Mouse (Mus musculus): ENCODE results near the gene Gm11596. TPM values are rescaled to one million over a fixed set of nuclear protein-coding genes. Genes with fewer than 3 reads are reported as not detected.
"Not testable (repeated sequence)": the region's sequence is repeated elsewhere in the genome, so short reads cannot be mapped to it uniquely, and the experiment has no call there.

Gm11596 gene
- polyA plus RNA-seq (2016; fragmentation: Nextera tagmentation; extraction: Ambion mirVana) = not detected in 2 replicates

DNA sequence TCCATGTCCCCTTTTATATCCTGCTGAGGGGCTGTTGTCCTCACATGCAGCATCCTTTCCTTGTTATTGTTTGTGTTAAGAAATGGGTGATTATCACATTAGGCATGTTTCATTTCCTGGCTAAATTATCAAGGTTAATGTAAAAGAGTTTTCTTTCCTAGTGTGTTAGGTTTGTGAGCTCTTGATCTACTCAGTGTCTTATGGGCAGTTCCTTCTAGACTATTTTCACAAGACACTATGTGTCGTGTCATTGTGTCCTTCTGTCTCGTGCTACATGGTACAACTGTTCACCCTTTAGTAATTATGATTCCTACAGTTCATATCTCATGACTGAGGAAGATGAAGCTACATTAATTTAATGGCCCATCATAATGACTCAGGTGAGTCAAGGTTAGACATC lies at the start of gene Gm11596:
Gene Gm11596 (minus strand): TSS at position 101 of the 400 bp plus-strand sequence.
- H3K4me3 ChIP-seq = no peak within 1 kb of the TSS
- no peaks in the 10 kb centered on the region for H3K27me3 ChIP-seq (ENCODE audit: low read depth, poor library complexity, severe bottlenecking)
- WGBS = 89% methylated on average over 2 of the region's 2 CpGs
- H3K4me1 ChIP-seq = no peaks in the 10 kb centered on the region
- no peaks in the 10 kb centered on the region for H3K36me3 ChIP-seq
- H3K9me3 ChIP-seq (replicated peaks) = no peaks in the 10 kb centered on the region
- no peak within 1 kb of the TSS for H3K27ac ChIP-seq (replicated peaks)
- DNase-seq (ENCODE audit: low spot score) = no peak

DNA sequence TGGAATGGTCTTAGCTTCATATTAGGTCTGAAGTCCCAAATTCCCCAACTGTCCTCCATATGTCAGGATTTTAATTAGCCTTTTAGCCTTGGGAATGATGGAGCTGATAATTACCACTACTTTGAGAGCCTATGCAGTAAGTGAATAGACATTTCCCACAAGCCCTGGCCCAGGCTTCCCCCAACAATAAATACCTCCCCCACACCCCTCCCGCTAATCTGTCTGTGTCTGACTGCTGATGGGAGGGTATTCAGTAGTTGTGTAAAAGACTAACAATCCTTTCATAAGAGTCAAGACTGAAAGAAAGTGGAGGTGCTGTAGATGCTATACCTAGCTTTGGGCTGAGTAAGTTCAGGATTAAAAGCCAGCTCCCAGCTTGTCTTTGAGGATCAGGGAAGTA lies 48.9 kb upstream of the Gm11596 start:
- Histone ChIP-seq H3K4me1 (peaks cover 4% of the 10 kb centered on the region; the same call in 1 of the 2 replicates), H3K4me3 (no peak overlapping the region), H3K36me3 (no peaks in the 10 kb centered on the region), H3K9me3 (replicated peaks) (no peaks in the 10 kb centered on the region), H3K27ac (replicated peaks) (no peak overlapping the region), H3K27me3 (ENCODE audit: low read depth, poor library complexity, severe bottlenecking) (no peaks in the 10 kb centered on the region)
- no peak for DNase-seq (ENCODE audit: low spot score)
- WGBS = 79% methylated on average over 1 of the region's 1 CpGs

DNA sequence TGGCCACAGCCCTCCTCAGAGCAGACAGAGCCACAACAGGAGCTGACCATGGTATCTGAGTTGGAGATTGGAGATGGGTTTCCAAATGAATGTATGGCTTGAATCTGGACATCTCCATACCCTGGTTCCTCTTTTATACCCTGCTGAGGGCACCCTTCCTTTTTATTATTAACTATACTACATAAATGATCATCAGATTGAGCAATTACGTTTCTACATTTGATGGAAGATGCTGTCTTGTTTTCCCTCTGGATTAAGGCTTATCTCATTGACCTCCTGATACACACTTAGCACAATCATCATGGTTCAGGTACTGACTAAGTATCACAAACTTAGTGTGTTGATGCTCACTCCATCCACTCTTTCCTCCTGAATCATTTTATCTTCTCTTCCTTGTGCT lies 44.7 kb upstream of the Gm11596 start, which contains the start of gene 2300003K06Rik:
Gene 2300003K06Rik (minus strand): TSS at position 101 of the 400 bp plus-strand sequence.
- no peaks in the 10 kb centered on the region for H3K9me3 ChIP-seq (replicated peaks)
- no peak for DNase-seq (ENCODE audit: low spot score)
- H3K4me1 ChIP-seq = peaks cover 4% of the 10 kb centered on the region; the same call in 1 of the 2 replicates
- H3K4me3 ChIP-seq = no peak within 1 kb of the TSS
- no peaks in the 10 kb centered on the region for H3K27me3 ChIP-seq (ENCODE audit: low read depth, poor library complexity, severe bottlenecking)
- H3K36me3 ChIP-seq = no peaks in the 10 kb centered on the region
- H3K27ac ChIP-seq (replicated peaks) = no peak within 1 kb of the TSS
- WGBS = 94% methylated on average over 1 of the region's 1 CpGs

DNA sequence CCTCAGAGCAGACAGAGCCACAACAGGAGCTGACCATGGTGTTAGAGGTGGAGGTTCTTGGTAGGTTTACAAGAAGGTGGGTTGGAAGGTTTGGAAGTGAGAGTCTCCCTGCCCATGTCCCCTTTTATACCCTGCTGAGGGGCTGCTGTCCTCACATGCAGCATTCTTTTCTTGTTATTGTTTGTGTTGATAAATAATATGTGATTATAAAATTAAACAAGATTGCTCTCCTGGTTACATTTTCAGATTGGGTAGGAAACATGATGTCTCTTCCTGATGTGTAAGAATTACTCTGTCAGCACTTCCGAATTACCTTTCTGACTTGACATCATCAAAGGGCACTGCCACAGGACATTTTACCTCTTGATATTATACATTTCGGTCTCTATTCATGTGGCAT lies 22.3 kb upstream of the Gm11596 start, which contains the start of gene Gm11564:
Gene Gm11564 (minus strand): TSS at position 101 of the 400 bp plus-strand sequence.
- H3K4me1 ChIP-seq; H3K4me3 ChIP-seq; H3K36me3 ChIP-seq; DNase-seq (ENCODE audit: low spot score); H3K9me3 ChIP-seq (replicated peaks); H3K27me3 ChIP-seq (ENCODE audit: low read depth, poor library complexity, severe bottlenecking): not testable (repeated sequence)
- 91% methylated on average over 2 of the region's 2 CpGs for WGBS
- H3K27ac ChIP-seq (replicated peaks) = peak within 1 kb of the TSS; percentile 66

DNA sequence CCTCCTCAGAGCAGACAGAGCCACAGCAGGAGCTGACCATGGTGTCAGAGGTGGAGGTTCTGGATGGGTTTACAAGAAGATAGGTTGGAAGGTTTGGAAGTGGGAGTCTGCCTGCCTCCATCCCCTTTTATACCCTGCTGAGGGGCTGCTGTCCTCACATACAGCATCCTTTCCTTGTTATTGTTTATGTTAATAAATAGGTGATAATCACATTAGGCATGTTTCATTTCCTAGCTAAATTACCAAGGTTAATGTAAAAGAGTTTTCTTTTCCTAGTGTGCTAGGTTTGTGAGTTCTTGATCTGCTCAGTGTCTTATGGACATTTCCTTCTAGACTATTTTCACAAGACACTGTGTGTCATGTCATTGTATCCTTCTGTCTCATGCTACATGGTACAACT lies 16.5 kb upstream of the Gm11596 start, which contains the start of gene Krtap4-13:
Gene Krtap4-13 (minus strand): TSS at position 101 of the 400 bp plus-strand sequence.
- H3K36me3 ChIP-seq; H3K27me3 ChIP-seq (ENCODE audit: low read depth, poor library complexity, severe bottlenecking); H3K9me3 ChIP-seq (replicated peaks); H3K27ac ChIP-seq (replicated peaks); DNase-seq (ENCODE audit: low spot score); H3K4me3 ChIP-seq; H3K4me1 ChIP-seq: not testable (repeated sequence)

DNA sequence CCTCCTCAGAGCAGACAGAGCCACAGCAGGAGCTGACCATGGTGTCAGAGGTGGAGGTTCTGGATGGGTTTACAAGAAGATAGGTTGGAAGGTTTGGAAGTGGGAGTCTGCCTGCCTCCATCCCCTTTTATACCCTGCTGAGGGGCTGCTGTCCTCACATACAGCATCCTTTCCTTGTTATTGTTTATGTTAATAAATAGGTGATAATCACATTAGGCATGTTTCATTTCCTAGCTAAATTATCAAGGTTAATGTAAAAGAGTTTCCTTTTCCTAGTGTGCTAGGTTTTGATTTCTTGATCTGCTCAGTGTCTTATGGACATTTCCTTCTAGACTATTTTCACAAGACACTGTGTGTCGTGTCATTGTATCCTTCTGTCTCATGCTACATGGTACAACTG lies 11.1 kb upstream of the Gm11596 start, which contains the start of gene Gm11554:
Gene Gm11554 (minus strand): TSS at position 101 of the 400 bp plus-strand sequence.
- H3K27me3 ChIP-seq (ENCODE audit: low read depth, poor library complexity, severe bottlenecking); H3K9me3 ChIP-seq (replicated peaks); H3K4me1 ChIP-seq; H3K4me3 ChIP-seq; DNase-seq (ENCODE audit: low spot score); H3K27ac ChIP-seq (replicated peaks); H3K36me3 ChIP-seq: not testable (repeated sequence)
- WGBS = no CpG with 5 or more reads among the region's 1 CpGs

DNA sequence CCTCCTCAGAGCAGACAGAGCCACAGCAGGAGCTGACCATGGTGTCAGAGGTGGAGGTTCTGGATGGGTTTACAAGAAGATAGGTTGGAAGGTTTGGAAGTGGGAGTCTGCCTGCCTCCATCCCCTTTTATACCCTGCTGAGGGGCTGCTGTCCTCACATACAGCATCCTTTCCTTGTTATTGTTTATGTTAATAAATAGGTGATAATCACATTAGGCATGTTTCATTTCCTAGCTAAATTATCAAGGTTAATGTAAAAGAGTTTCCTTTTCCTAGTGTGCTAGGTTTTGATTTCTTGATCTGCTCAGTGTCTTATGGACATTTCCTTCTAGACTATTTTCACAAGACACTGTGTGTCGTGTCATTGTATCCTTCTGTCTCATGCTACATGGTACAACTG lies 5.6 kb upstream of the Gm11596 start, which contains the start of gene Gm11569:
Gene Gm11569 (minus strand): TSS at position 101 of the 400 bp plus-strand sequence.
- H3K27me3 ChIP-seq (ENCODE audit: low read depth, poor library complexity, severe bottlenecking); H3K36me3 ChIP-seq; H3K4me3 ChIP-seq; H3K4me1 ChIP-seq; H3K9me3 ChIP-seq (replicated peaks); H3K27ac ChIP-seq (replicated peaks); DNase-seq (ENCODE audit: low spot score): not testable (repeated sequence)
- no CpG with 5 or more reads among the region's 1 CpGs for WGBS

DNA sequence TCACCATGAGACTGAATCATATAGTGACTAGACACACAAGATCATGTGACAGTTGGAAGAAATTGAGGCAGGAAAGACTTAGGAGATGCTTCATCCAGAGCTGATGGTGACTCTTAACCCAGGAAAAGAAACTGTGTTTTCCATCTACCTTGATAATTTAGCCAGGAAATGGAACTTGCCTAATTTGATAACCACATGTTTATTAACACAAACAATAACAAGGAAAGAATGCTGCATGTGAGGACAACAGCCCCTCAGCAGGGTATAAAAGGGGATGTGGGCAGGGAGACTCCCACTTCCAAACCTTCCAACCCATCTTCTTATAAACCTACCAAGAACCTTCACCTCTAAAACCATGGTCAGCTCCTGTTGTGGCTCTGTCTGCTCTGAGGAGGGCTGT lies 8.4 kb downstream of the Gm11596 start, which contains the start of gene Krtap4-9:
Gene Krtap4-9 (plus strand): TSS at position 301 of the 400 bp plus-strand sequence.
- H3K27ac ChIP-seq (replicated peaks) = 0 out of 2 replicates have a peak within 1 kb of the TSS, but pooled peaks have one; percentile 13
- DNase-seq (ENCODE audit: low spot score); H3K9me3 ChIP-seq (replicated peaks); H3K36me3 ChIP-seq; H3K4me3 ChIP-seq; H3K4me1 ChIP-seq; H3K27me3 ChIP-seq (ENCODE audit: low read depth, poor library complexity, severe bottlenecking): not testable (repeated sequence)

DNA sequence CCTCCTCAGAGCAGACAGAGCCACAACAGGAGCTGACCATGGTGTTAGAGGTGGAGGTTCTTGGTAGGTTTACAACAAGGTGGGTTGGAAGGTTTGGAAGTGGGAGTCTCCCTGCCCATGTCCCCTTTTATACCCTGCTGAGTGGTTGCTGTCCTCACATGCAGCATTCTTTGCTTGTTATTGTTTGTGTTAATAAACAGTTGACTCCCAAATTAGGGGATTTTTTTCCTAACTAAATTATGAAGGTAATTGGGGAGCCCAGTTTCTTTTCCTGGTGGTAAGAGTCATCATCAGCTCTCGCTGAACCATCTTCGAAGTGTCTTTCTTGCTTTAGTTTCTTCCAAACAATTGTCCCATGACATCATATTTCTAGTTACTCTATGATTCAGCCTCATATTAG lies 12.7 kb downstream of the Gm11596 start, which contains the start of gene Krtap4-8:
Gene Krtap4-8 (minus strand): TSS at position 101 of the 400 bp plus-strand sequence.
- DNase-seq (ENCODE audit: low spot score) = no peak
- Histone ChIP-seq H3K9me3 (replicated peaks) (no peaks in the 10 kb centered on the region), H3K4me3 (no peak within 1 kb of the TSS), H3K27me3 (ENCODE audit: low read depth, poor library complexity, severe bottlenecking) (no peaks in the 10 kb centered on the region), H3K27ac (replicated peaks) (no peak within 1 kb of the TSS), H3K36me3 (no peaks in the 10 kb centered on the region), H3K4me1 (peaks cover 14% of the 10 kb centered on the region)
- 94% methylated on average over 2 of the region's 2 CpGs for WGBS

DNA sequence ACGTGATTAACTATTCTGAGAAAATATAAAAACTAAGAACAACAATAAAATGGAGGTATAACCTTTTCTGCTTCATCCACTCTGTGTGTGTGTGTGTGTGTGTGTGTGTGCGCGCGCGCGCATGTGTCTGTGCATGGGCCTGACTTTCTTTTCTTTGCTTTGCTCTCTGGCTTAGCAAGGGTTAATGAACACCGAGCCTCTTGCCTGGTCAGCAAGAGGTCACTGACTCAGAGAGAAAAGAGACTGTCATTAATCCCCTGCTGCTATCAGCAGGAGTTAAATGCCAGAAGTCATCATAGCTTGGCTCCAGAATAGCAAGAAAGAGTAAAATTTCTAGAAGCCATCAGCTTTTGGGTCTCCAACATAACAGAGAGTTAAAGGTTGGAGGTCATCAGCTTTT lies 14.9 kb downstream of the Gm11596 start:
- Histone ChIP-seq H3K27ac (replicated peaks) (no peak overlapping the region), H3K9me3 (replicated peaks) (no peaks in the 10 kb centered on the region), H3K27me3 (ENCODE audit: low read depth, poor library complexity, severe bottlenecking) (no peaks in the 10 kb centered on the region), H3K4me3 (no peak overlapping the region), H3K4me1 (peaks cover 14% of the 10 kb centered on the region), H3K36me3 (no peaks in the 10 kb centered on the region)
- DNase-seq (ENCODE audit: low spot score) = peak; percentile 31
- WGBS = 56% methylated on average over 7 of the region's 7 CpGs

DNA sequence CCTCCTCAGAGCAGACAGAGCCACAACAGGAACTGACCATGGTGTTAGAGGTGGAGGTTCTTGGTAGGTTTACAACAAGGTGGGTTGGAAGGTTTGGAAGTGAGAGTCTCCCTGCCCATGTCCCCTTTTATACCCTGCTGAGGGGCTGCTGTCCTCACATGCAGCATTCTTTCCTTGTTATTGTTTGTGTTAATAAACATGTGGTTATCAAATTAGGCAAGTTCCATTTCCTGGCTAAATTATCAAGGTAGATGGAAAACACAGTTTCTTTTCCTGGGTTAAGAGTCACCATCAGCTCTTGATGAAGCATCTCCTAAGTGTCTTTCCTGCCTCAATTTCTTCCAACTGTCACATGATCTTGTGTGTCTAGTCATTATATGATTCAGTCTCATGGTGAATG lies 20.5 kb downstream of the Gm11596 start, which contains the start of gene Gm11595:
Gene Gm11595 (minus strand): TSS at position 101 of the 400 bp plus-strand sequence.
- not testable (repeated sequence) for H3K27ac ChIP-seq (replicated peaks)

DNA sequence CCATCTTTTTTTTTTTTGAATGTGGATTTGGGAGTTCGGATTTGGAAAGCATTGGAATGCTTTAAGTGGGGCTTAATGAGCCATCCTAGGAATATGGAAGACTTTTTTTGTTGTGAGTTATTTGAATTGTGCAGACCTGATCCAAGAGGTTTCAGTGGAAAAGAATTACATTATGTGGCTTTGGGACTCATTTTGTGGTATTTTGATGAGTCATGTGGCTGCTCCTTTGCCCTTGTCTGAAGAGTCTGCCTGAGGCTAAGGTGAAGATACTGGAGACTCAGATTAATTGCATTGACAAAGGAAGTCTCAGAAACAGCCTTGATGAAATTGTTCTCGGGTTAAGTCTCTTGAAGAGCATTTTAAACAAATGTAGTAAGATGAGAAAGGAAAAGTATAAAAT lies 24.9 kb downstream of the Gm11596 start:
- no peak overlapping the region for H3K27ac ChIP-seq (replicated peaks)

More for the DNA sequence above, 20.5 kb downstream of the Gm11596 start, which contains the start of gene Gm11595:
- H3K4me3 ChIP-seq; H3K9me3 ChIP-seq (replicated peaks); DNase-seq (ENCODE audit: low spot score); H3K27me3 ChIP-seq (ENCODE audit: low read depth, poor library complexity, severe bottlenecking); H3K36me3 ChIP-seq; H3K4me1 ChIP-seq: not testable (repeated sequence)

DNA sequence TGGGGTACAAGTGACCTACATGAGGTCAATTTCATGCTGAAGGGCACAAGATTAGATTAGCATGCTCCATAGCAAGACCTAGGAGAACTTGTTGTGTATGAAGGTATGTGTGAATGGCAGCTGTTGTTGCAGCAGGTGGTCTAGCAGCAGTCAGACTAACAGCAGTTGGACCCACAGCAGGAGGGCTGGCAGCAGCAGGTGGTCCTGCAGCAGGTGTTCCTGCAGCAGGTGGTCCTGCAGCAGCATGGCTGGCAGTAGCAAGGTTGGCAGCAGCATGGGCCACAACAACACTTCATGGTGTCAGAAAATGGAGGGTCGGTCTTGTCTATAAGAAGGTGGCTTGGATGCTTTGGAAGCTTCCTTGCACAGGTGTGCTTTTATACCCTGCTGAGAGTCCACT lies 34.4 kb downstream of the Gm11596 start:
- H3K4me3 ChIP-seq = no peak overlapping the region
- H3K4me1 ChIP-seq = no peaks in the 10 kb centered on the region
- H3K27ac ChIP-seq (replicated peaks) = no peak overlapping the region
- H3K27me3 ChIP-seq (ENCODE audit: low read depth, poor library complexity, severe bottlenecking) = no peaks in the 10 kb centered on the region
- WGBS = 96% methylated on average over 1 of the region's 1 CpGs
- no peak for DNase-seq (ENCODE audit: low spot score)
- H3K9me3 ChIP-seq (replicated peaks) = 0 out of 2 replicates have a peak, but pooled peaks cover 2% of the 10 kb centered on the region
- no peaks in the 10 kb centered on the region for H3K36me3 ChIP-seq

More for the DNA sequence above, 24.9 kb downstream of the Gm11596 start:
- no peaks in the 10 kb centered on the region for H3K27me3 ChIP-seq (ENCODE audit: low read depth, poor library complexity, severe bottlenecking)
- DNase-seq (ENCODE audit: low spot score) = no peak
- H3K36me3 ChIP-seq = no peaks in the 10 kb centered on the region
- H3K4me3 ChIP-seq = no peak overlapping the region
- no peaks in the 10 kb centered on the region for H3K4me1 ChIP-seq
- WGBS = 83% methylated on average over 2 of the region's 2 CpGs
- H3K9me3 ChIP-seq (replicated peaks) = no peaks in the 10 kb centered on the region

Data from midbrain, embryonic 10.5 days (tissue).